Mouse (Mus musculus): Measurements from ENCODE around the gene Rps27rt. TPM values are rescaled to one million over a fixed set of nuclear protein-coding genes. Genes with fewer than 3 reads are reported as not detected.

Gene Rps27rt
- polyA plus RNA-seq, 1 experiment: 1,319 TPM

- no peak overlapping the region for H3K27ac ChIP-seq (ENCODE audit: insufficient read depth, low read depth, low read length)
- H3K4me1 ChIP-seq (ENCODE audit: control insufficient read depth, insufficient read depth, low read length): no peaks in the 10 kb centered on the region
- H3K4me3 ChIP-seq (ENCODE audit: insufficient read depth, low read length): no peak overlapping the region
- no peak for TF ChIP-seq POLR2A (IDR thresholded peaks at IDR 0.05; ENCODE audit: borderline replicate concordance, low read depth, low read length)
These were observed 25.2 kb upstream of the Rps27rt start for GRCm38 (mm10) chr9:115007776-115008175.

DNA sequence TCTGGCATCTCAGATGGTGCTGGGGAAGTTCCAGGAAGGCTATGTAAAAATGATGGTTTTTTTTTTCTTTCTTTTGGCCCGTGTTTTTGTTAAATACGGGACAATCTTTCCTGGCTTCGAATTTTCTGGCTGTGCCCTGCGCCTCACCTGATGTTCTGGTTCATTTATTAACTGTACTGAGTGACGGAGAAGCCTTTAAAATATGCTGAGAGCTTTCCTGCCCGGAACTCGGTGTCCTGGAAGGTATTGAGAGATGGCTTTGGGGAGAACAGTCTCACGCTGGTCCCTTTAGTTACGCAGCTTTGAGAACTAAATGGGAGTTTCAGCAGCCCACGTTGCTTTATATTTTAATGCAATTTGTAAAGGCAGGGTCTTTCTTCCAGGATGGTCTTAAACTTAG lies 22.9 kb upstream of the Rps27rt start:
- TF ChIP-seq POLR2A (IDR thresholded peaks at IDR 0.05; ENCODE audit: borderline replicate concordance, low read depth, low read length): no peak
- TF ChIP-seq CTCF (IDR thresholded peaks at IDR 0.05; ENCODE audit: low read depth, low read length): no peak
- H3K27ac ChIP-seq (ENCODE audit: insufficient read depth, low read depth, low read length): no peak overlapping the region
- no peak overlapping the region for H3K4me3 ChIP-seq (ENCODE audit: insufficient read depth, low read length)
- H3K4me1 ChIP-seq (ENCODE audit: control insufficient read depth, insufficient read depth, low read length): no peaks in the 10 kb centered on the region

GRCm38 (mm10) chr9:114999771-115000146 lies 17.2 kb upstream of the Rps27rt start:
- Histone ChIP-seq H3K4me3 (ENCODE audit: insufficient read depth, low read length) (no peak overlapping the region), H3K4me1 (ENCODE audit: control insufficient read depth, insufficient read depth, low read length) (0 out of 2 replicates have a peak, but pooled peaks cover 2% of the 10 kb centered on the region), H3K27ac (ENCODE audit: insufficient read depth, low read depth, low read length) (no peak overlapping the region)
- TF ChIP-seq CTCF (IDR thresholded peaks at IDR 0.05; ENCODE audit: low read depth, low read length) (no peak), POLR2A (IDR thresholded peaks at IDR 0.05; ENCODE audit: borderline replicate concordance, low read depth, low read length) (no peak)

DNA sequence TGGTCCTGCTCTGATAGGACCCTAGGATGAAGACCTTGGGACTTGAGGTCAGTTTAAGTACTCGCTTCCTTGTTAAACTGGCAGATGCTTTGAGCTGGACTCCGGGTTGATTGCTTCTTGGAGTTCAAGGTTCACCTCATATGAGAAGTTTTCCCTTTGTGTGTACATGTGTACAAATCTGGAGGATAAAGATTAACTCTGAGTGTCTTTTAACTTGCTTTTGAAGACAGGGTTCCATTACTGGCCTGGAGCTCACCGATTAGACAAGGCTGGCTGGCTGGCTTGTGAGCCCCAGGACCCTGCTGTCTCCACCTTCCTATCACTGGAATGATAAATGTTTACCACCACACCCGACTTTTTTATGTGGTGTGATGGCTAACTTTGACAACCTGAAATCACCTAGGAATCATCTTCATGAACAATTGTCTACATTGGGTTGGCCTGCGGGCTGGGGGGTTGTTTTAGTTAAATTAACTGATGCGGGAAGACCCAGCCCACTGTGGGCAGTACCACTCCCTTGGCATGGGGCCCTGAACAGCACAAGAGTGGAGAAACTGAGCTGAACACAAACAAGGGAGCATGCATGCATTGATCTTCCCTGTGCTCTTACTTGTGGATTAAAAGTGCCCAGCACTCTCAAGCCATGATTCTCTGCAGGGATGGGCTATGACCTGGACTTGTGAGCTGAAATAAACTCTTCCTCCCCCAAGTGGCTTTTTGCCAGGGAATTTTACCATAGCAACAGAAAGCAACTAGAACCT lies 16.7 kb upstream of the Rps27rt start:
- Histone ChIP-seq H3K4me1 (ENCODE audit: control insufficient read depth, insufficient read depth, low read length) (0 out of 2 replicates have a peak, but pooled peaks cover 2% of the 10 kb centered on the region), H3K4me3 (ENCODE audit: insufficient read depth, low read length) (no peak overlapping the region), H3K27ac (ENCODE audit: insufficient read depth, low read depth, low read length) (no peak overlapping the region)
- no peak for TF ChIP-seq POLR2A (IDR thresholded peaks at IDR 0.05; ENCODE audit: borderline replicate concordance, low read depth, low read length)
- TF ChIP-seq CTCF (IDR thresholded peaks at IDR 0.05; ENCODE audit: low read depth, low read length): no peak

GRCm38 (mm10) chr9:114996489-114996888 lies 13.9 kb upstream of the Rps27rt start:
- TF ChIP-seq CTCF (IDR thresholded peaks at IDR 0.05; ENCODE audit: low read depth, low read length) (no peak), POLR2A (IDR thresholded peaks at IDR 0.05; ENCODE audit: borderline replicate concordance, low read depth, low read length) (no peak)
- Histone ChIP-seq H3K4me3 (ENCODE audit: insufficient read depth, low read length) (no peak overlapping the region), H3K4me1 (ENCODE audit: control insufficient read depth, insufficient read depth, low read length) (0 out of 2 replicates have a peak, but pooled peaks cover 2% of the 10 kb centered on the region), H3K27ac (ENCODE audit: insufficient read depth, low read depth, low read length) (no peak overlapping the region)

DNA sequence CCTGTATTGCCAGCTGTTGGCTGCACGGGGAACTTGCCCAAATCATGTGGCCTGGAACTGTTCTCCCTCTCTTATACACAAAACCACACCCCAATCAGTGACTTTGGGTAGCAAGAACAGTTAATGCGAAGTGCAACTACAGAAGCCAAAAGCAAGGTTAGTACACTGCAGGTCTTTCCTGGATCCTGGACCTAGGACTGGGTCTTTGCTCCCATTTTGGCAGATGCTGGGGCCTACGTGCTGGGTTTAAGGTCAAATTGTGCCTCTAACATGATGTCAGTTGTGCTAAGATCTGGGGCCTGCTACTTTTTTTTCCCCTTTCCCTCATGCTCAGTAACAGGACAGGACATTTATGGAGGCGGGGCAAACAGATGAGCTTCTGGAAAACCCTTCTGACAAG lies 13.2 kb upstream of the Rps27rt start:
- Histone ChIP-seq H3K27ac (ENCODE audit: insufficient read depth, low read depth, low read length) (no peak overlapping the region), H3K4me1 (ENCODE audit: control insufficient read depth, insufficient read depth, low read length) (0 out of 2 replicates have a peak, but pooled peaks cover 2% of the 10 kb centered on the region), H3K4me3 (ENCODE audit: insufficient read depth, low read length) (no peak overlapping the region)
- no peak for TF ChIP-seq POLR2A (IDR thresholded peaks at IDR 0.05; ENCODE audit: borderline replicate concordance, low read depth, low read length)
- TF ChIP-seq CTCF (IDR thresholded peaks at IDR 0.05; ENCODE audit: low read depth, low read length): no peak

DNA sequence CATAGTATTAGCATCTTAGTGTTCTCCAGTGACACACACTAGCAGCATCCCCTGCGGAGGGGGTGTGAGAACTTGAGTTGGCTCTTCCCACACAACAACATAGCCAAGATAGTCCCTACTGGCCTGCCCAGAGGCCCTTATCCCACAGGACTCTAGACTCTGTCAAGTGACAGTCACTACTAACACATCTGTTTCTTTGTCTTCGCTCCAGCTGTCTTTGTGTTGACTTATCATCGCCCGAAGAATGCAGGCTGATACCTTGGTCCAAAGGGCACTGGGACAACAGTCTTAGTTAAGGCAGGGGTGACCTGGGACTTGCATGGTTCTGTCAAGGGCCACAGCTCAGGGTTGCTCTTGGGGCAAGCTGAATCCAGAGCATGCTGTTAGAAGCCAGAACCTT lies 12.7 kb upstream of the Rps27rt start:
- H3K4me3 ChIP-seq (ENCODE audit: insufficient read depth, low read length): no peak overlapping the region
- H3K4me1 ChIP-seq (ENCODE audit: control insufficient read depth, insufficient read depth, low read length): 0 out of 2 replicates have a peak, but pooled peaks cover 2% of the 10 kb centered on the region
- TF ChIP-seq CTCF (IDR thresholded peaks at IDR 0.05; ENCODE audit: low read depth, low read length) (no peak), POLR2A (IDR thresholded peaks at IDR 0.05; ENCODE audit: borderline replicate concordance, low read depth, low read length) (no peak)
- H3K27ac ChIP-seq (ENCODE audit: insufficient read depth, low read depth, low read length): no peak overlapping the region

- no peak overlapping the region for H3K4me3 ChIP-seq (ENCODE audit: insufficient read depth, low read length)
- TF ChIP-seq CTCF (IDR thresholded peaks at IDR 0.05; ENCODE audit: low read depth, low read length) (no peak), POLR2A (IDR thresholded peaks at IDR 0.05; ENCODE audit: borderline replicate concordance, low read depth, low read length) (no peak)
- H3K4me1 ChIP-seq (ENCODE audit: control insufficient read depth, insufficient read depth, low read length): 0 out of 2 replicates have a peak, but pooled peaks cover 2% of the 10 kb centered on the region
- H3K27ac ChIP-seq (ENCODE audit: insufficient read depth, low read depth, low read length): no peak overlapping the region
These were observed 10.0 kb upstream of the Rps27rt start for GRCm38 (mm10) chr9:114992528-114992927.

DNA sequence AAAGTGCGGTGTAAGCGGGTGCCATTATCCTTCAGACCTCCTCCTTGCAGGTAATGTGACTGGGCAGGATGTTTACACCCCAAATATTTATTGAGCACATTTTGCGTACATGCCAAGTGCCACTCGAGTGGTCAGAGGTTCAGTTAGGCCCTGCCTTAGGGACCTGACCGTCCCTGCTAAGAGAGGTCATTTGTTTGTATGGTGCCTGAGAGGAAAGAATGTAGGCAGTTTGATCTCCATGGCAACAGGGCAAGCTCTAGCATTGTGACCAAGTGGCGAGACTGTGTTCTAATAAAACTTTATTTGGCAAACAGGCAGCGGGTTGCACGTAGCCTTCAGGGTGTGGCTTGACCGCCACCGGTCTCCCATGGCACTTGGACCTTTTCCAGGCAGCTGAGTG lies 7.9 kb upstream of the Rps27rt start:
- H3K4me1 ChIP-seq (ENCODE audit: control insufficient read depth, insufficient read depth, low read length): no peaks in the 10 kb centered on the region
- no peak for TF ChIP-seq CTCF (IDR thresholded peaks at IDR 0.05; ENCODE audit: low read depth, low read length)
- no peak for TF ChIP-seq POLR2A (IDR thresholded peaks at IDR 0.05; ENCODE audit: borderline replicate concordance, low read depth, low read length)

DNA sequence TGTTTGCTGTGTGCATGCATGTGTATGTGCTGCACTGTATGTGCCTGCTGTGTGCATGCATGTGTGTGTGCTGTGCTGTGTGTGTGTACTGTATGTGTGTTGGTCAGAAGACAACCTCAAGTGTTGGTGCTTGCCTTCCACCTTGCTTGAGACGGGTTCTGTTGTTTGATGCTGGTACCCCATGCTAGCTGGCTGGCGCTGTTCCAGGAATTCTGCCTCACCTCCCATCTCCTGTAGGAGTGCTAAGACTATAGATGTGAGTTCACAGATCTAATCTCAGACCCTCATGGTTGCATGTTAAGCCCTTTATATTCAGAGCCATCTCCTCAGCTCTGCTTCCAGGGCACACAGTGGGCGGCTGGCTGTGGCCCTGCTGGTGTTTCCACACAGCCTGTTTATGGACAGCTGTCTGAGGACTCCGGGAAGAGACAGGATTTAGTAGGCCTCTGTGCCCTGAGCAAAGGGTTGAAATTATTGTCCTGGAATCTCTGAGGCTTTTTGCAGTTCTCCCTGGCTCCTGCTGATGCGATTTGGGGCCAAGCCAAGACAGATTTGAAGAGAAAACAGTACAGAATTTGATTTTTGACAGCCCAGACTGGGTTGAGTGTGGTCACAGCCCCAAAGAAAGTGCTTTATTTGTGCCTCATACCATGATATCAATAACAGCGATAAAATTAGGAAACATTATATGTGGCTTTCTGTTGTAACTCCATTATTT lies 6.2 kb upstream of the Rps27rt start:
- H3K4me3 ChIP-seq (ENCODE audit: insufficient read depth, low read length): no peak overlapping the region
- H3K27ac ChIP-seq (ENCODE audit: insufficient read depth, low read depth, low read length): no peak overlapping the region
- H3K4me1 ChIP-seq (ENCODE audit: control insufficient read depth, insufficient read depth, low read length): no peaks in the 10 kb centered on the region
- TF ChIP-seq POLR2A (IDR thresholded peaks at IDR 0.05; ENCODE audit: borderline replicate concordance, low read depth, low read length) (no peak), CTCF (IDR thresholded peaks at IDR 0.05; ENCODE audit: low read depth, low read length) (no peak)

More for the DNA sequence above, 7.9 kb upstream of the Rps27rt start:
- H3K27ac ChIP-seq (ENCODE audit: insufficient read depth, low read depth, low read length): no peak overlapping the region
- no peak overlapping the region for H3K4me3 ChIP-seq (ENCODE audit: insufficient read depth, low read length)

All from bone marrow macrophage, adult 2 months (primary cell).